Comparison of ENCODE assay signal across 9 mouse cellular contexts in genomic region chr8:126838228-126838627, GRCm38 (mm10).
A peak's percentile ranks its signal among the peaks of the same experiment; 100 is the strongest.
DNase-seq lines count a peak whose midpoint lies in the region; ATAC-seq and TF ChIP-seq lines count a peak whose summit lies in the region.
"Had no signal": no experiment of that assay in that cellular context is flagged by ENCODE, and none has a peak within 500 bp of the region (broad histone marks: within the 10 kb centered on the region; RNA-seq: fewer than 3 reads in every experiment).

No protein-coding gene starts in this region.

- H3K27me3 ChIP-seq in intestine, embryonic 14.5 days (replicated peaks; ENCODE audit: control insufficient read depth, insufficient read depth, low read length) = no peaks in the 10 kb centered on the region
- no peaks in the 10 kb centered on the region for H3K27me3 ChIP-seq in intestine, embryonic 16.5 days (replicated peaks; ENCODE audit: control insufficient read depth, insufficient read depth, low read length)
- no peaks in the 10 kb centered on the region for H3K27me3 ChIP-seq in myocyte (ENCODE audit: control insufficient read depth, insufficient read depth, insufficient read length)
- no peaks in the 10 kb centered on the region for H3K27me3 ChIP-seq in cerebellum, adult 2 months (ENCODE audit: control insufficient read depth, insufficient read depth, low read length)

- H3K4me1 ChIP-seq in intestine, embryonic 14.5 days (replicated peaks; ENCODE audit: control insufficient read depth, insufficient read depth, low read length) = peaks cover 48% of the 10 kb centered on the region
- peaks cover 38% of the 10 kb centered on the region for H3K4me1 ChIP-seq in intestine, embryonic 16.5 days (ENCODE audit: control insufficient read depth, insufficient read depth, low read length)
- peaks cover 13% of the 10 kb centered on the region for H3K4me1 ChIP-seq in embryonic fibroblast, embryonic 13.5 days (ENCODE audit: control insufficient read depth, insufficient read depth, low read length)
- peaks cover 14% of the 10 kb centered on the region; the same call in 1 of the 2 replicates for H3K4me1 ChIP-seq in cerebellum, adult 2 months (ENCODE audit: control insufficient read depth, insufficient read depth, low read length)

- no peak for TF ChIP-seq CTCF in embryonic fibroblast, embryonic 13.5 days (IDR thresholded peaks at IDR 0.05; ENCODE audit: borderline replicate concordance, insufficient read depth, low read length)
- no peak for TF ChIP-seq CTCF in cerebellum, adult 2 months (IDR thresholded peaks at IDR 0.05; ENCODE audit: borderline replicate concordance, insufficient read depth, low read depth, low read length)

- H3K9ac ChIP-seq in intestine, embryonic 14.5 days (ENCODE audit: low read length) = no peak overlapping the region
- no peak overlapping the region for H3K9ac ChIP-seq in intestine, embryonic 16.5 days (ENCODE audit: low read depth, low read length)

- no peak for DNase-seq in intestine, embryonic 14.5 days (ENCODE audit: low spot score)
- peak; percentile 45 to 63 for DNase-seq in kidney, postnatal 36 days
- DNase-seq in layer of hippocampus, postnatal 14 days (ENCODE audit: low spot score in 2 of 2) = no peak
- DNase-seq in cerebellum, adult 2 months = no peak

- TF ChIP-seq POLR2A in embryonic fibroblast, embryonic 13.5 days (IDR thresholded peaks at IDR 0.05; ENCODE audit: low read depth, low read length) = no peak
- no peak for TF ChIP-seq POLR2A in myocyte (IDR thresholded peaks at IDR 0.05; ENCODE audit: insufficient read length, low read depth)
- no peak for TF ChIP-seq POLR2A in cerebellum, adult 2 months (IDR thresholded peaks at IDR 0.05; ENCODE audit: borderline replicate concordance, insufficient read depth, low read length)

- no peak overlapping the region for H3K4me2 ChIP-seq in intestine, embryonic 14.5 days (ENCODE audit: low read length)
- H3K4me2 ChIP-seq in intestine, embryonic 16.5 days (ENCODE audit: low read depth, low read length) = no peak overlapping the region
- H3K4me2 ChIP-seq in myocyte (ENCODE audit: low read depth) = peak overlapping the region; percentile 75

- peak overlapping the region; percentile 87 for H3K27ac ChIP-seq in intestine, embryonic 14.5 days (ENCODE audit: low read depth)
- H3K27ac ChIP-seq in intestine, embryonic 16.5 days (ENCODE audit: low read length) = no peak overlapping the region
- peak overlapping the region; percentile 92 for H3K27ac ChIP-seq in embryonic fibroblast, embryonic 13.5 days (ENCODE audit: insufficient read depth, low read length)
- H3K27ac ChIP-seq in cerebellum, adult 2 months (ENCODE audit: insufficient read depth, low read length) = no peak overlapping the region

- H3K9me3 ChIP-seq in intestine, embryonic 14.5 days (ENCODE audit: control insufficient read depth, low read length) = no peaks in the 10 kb centered on the region
- H3K9me3 ChIP-seq in intestine, embryonic 16.5 days (ENCODE audit: control insufficient read depth, low read length) = no peaks in the 10 kb centered on the region
- H3K9me3 ChIP-seq: G1E had no signal

- H3K36me3 ChIP-seq in intestine, embryonic 14.5 days (ENCODE audit: control insufficient read depth, insufficient read depth, low read length) = no peaks in the 10 kb centered on the region
- H3K36me3 ChIP-seq in intestine, embryonic 16.5 days (ENCODE audit: control insufficient read depth, insufficient read depth, low read length) = no peaks in the 10 kb centered on the region
- no peaks in the 10 kb centered on the region for H3K36me3 ChIP-seq in myocyte (ENCODE audit: control insufficient read depth, insufficient read depth)
- H3K36me3 ChIP-seq: G1E had no signal

- no peak overlapping the region for H3K4me3 ChIP-seq in intestine, embryonic 14.5 days (ENCODE audit: low read depth, low read length)
- H3K4me3 ChIP-seq in intestine, embryonic 16.5 days (ENCODE audit: low read length) = no peak overlapping the region
- no peak overlapping the region for H3K4me3 ChIP-seq in embryonic fibroblast, embryonic 13.5 days (ENCODE audit: insufficient read depth, low read length)
- no peak overlapping the region for H3K4me3 ChIP-seq in myocyte
- H3K4me3 ChIP-seq in cerebellum, adult 2 months (replicated peaks; ENCODE audit: insufficient read depth, low read depth, low read length) = no peak overlapping the region

- 75% methylated on average over 7 of the region's 7 CpGs for WGBS in intestine, embryonic 14.5 days
- 72% methylated on average over 7 of the region's 7 CpGs for WGBS in intestine, embryonic 16.5 days
- WGBS in cerebellum, adult 2 months = 77% methylated on average over 7 of the region's 7 CpGs

- no peaks in the 10 kb centered on the region for H3K79me2 ChIP-seq in myocyte (ENCODE audit: control insufficient read depth, insufficient read depth)

- no peak for ATAC-seq in intestine, embryonic 14.5 days (replicated peaks; ENCODE audit: low FRiP score, low TSS enrichment, low read depth)
- ATAC-seq in intestine, embryonic 16.5 days = no peak
- no peak for ATAC-seq in megakaryocyte, adult 5-6 weeks (ENCODE audit: poor library complexity, severe bottlenecking)

- no peak overlapping the region for H3ac ChIP-seq in myocyte (ENCODE audit: control insufficient read depth, insufficient read length)

TF ChIP-seq in myocyte, 11 proteins besides CTCF, POLR2A, EP300 and RAD21:
- no peak for TF ChIP-seq CEBPB (IDR thresholded peaks at IDR 0.05; ENCODE audit: insufficient read depth, poor library complexity, severe bottlenecking)
- TF ChIP-seq MYOG (IDR thresholded peaks at IDR 0.05; ENCODE audit: control insufficient read depth in 1 of 3, insufficient read depth in 1 of 3, insufficient read length in 2 of 3, low read depth in 2 of 3) = no peak
- no peak for TF ChIP-seq REST (IDR thresholded peaks at IDR 0.05; ENCODE audit: insufficient read depth, insufficient read length)
- no peak for TF ChIP-seq SRF (IDR thresholded peaks at IDR 0.05; ENCODE audit: control insufficient read depth, insufficient read length, low read depth)
- TF ChIP-seq USF1 (IDR thresholded peaks at IDR 0.05; ENCODE audit: low read depth) = no peak
- TF ChIP-seq TCF12 (IDR thresholded peaks at IDR 0.05; ENCODE audit: insufficient read depth, poor library complexity, severe bottlenecking) = no peak
- no peak for TF ChIP-seq MAX (IDR thresholded peaks at IDR 0.05; ENCODE audit: low read depth)
- TF ChIP-seq MYOD1 (IDR thresholded peaks at IDR 0.05; ENCODE audit: control insufficient read depth in 1 of 3, insufficient read length in 2 of 3, low read depth in 2 of 3) = no peak
- no peak for TF ChIP-seq E2F4 (IDR thresholded peaks at IDR 0.05; ENCODE audit: insufficient read depth)
- no peak for TF ChIP-seq POLR2AphosphoS2 (IDR thresholded peaks at IDR 0.05; ENCODE audit: insufficient read length, low read depth)
- no peak for TF ChIP-seq TCF3 (IDR thresholded peaks at IDR 0.05; ENCODE audit: insufficient read length, low read depth)

Comparison
In these comparisons a context has a peak if more than half of its experiments do, and no peak if none do; other contexts are left out.
1. H3K27ac ChIP-seq: peak in intestine, embryonic 14.5 days (single experiment) and embryonic fibroblast, embryonic 13.5 days (single experiment); none in intestine, embryonic 16.5 days (single experiment) and cerebellum, adult 2 months (single experiment).
2. DNase-seq: peak in kidney, postnatal 36 days (2 of 2); none in intestine, embryonic 14.5 days (single experiment), layer of hippocampus, postnatal 14 days (0 of 2) and cerebellum, adult 2 months (0 of 2).